Comparison of ENCODE assay signal across 8 mouse cellular contexts in the genomic region with DNA sequence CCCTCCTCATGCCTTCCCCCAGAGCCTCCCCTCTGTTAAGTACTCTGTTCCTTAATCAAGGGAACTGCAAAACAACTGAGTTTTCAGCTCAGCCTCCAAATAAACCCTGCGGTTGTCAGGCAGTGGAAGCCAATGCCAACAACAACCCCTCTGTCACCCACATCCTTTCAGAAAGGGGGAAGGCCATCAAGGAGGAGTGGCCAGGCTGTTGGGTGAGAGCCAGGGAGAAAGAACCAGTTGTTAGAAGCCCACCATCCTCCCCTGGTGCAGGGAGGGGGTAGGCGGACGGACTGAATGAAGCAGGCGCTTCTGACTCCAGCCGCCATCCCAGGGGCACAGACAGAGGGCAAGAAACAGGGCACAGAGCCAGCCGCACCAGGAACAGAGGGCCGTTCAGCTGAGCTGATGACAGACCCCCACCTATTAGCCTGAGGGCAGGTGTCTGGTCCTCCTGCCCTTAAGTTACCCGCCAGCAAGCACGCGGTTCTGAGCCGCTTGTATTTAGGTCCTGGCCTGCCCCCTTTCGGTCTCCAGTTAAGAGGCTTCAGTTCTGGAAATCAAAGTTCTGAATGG. TPM values are rescaled to one million over a fixed set of nuclear protein-coding genes. Genes with fewer than 3 reads are reported as not detected.
A peak's percentile ranks its signal among the peaks of the same experiment; 100 is the strongest.
DNase-seq lines count a peak whose midpoint lies in the region; ATAC-seq and TF ChIP-seq lines count a peak whose summit lies in the region.

No protein-coding gene starts in this region.

- TF ChIP-seq EP300 in heart, postnatal 0 days (IDR thresholded peaks at IDR 0.05; ENCODE audit: low read depth), result no peak
- no peak for TF ChIP-seq EP300 in ES-Bruce4 (IDR thresholded peaks at IDR 0.05; ENCODE audit: insufficient read depth, low read depth, low read length)
- TF ChIP-seq EP300 in stomach, postnatal 0 days (optimal IDR thresholded peaks at IDR 0.05), result no peak

- no peak for DNase-seq in heart, postnatal 0 days (ENCODE audit: low spot score)
- DNase-seq in heart, adult 8-10 months (ENCODE audit: low spot score), result no peak
- DNase-seq in embryonic facial prominence, embryonic 10.5 days (ENCODE audit: low spot score), result peak; percentile 51
- DNase-seq in stomach, postnatal 0 days (ENCODE audit: low spot score), result peak; percentile 35
- no peak for DNase-seq in thymus, postnatal 36 days
- no peak for DNase-seq in spleen, adult 18-20 months

- no peak overlapping the region for H3K27ac ChIP-seq in heart, postnatal 0 days (ENCODE audit: low read depth)
- H3K27ac ChIP-seq in ES-Bruce4 (ENCODE audit: insufficient read depth, low read length), result no peak overlapping the region
- H3K27ac ChIP-seq in embryonic facial prominence, embryonic 10.5 days (replicated peaks), result no peak overlapping the region
- H3K27ac ChIP-seq in intestine, embryonic 15.5 days, result no peak overlapping the region
- no peak overlapping the region for H3K27ac ChIP-seq in stomach, postnatal 0 days (replicated peaks)

- ATAC-seq in heart, postnatal 0 days (ENCODE audit: insufficient read depth, low read depth), result no peak
- ATAC-seq in intestine, embryonic 15.5 days, result peak; percentile 62
- ATAC-seq in stomach, postnatal 0 days (ENCODE audit: low FRiP score, low TSS enrichment), result 0 out of 2 replicates have a peak, but pooled peaks have one; percentile 16

- peak; percentile 31; the same call in 1 of the 2 replicates for TF ChIP-seq CTCF in heart, postnatal 0 days (IDR thresholded peaks at IDR 0.05; ENCODE audit: low read depth)
- TF ChIP-seq CTCF in ES-Bruce4 (IDR thresholded peaks at IDR 0.05; ENCODE audit: low read depth, low read length), result peak; percentile 52
- TF ChIP-seq CTCF in stomach, postnatal 0 days (IDR thresholded peaks at IDR 0.05; ENCODE audit: low read depth), result peak; percentile 36; the same call in 1 of the 2 replicates

- no peaks in the 10 kb centered on the region for H3K9me3 ChIP-seq in heart, postnatal 0 days (replicated peaks; ENCODE audit: control insufficient read depth, low read length)
- no peaks in the 10 kb centered on the region for H3K9me3 ChIP-seq in ES-Bruce4 (replicated peaks; ENCODE audit: control insufficient read depth, insufficient read depth, low read length, poor library complexity, severe bottlenecking)
- no peaks in the 10 kb centered on the region for H3K9me3 ChIP-seq in embryonic facial prominence, embryonic 10.5 days
- no peaks in the 10 kb centered on the region for H3K9me3 ChIP-seq in intestine, embryonic 15.5 days
- H3K9me3 ChIP-seq in stomach, postnatal 0 days (ENCODE audit: control insufficient read depth, low read length), result no peaks in the 10 kb centered on the region

- 26% methylated on average over 12 of the region's 12 CpGs for WGBS in heart, postnatal 0 days
- 26% methylated on average over 12 of the region's 12 CpGs for WGBS in embryonic facial prominence, embryonic 10.5 days
- 60% methylated on average over 12 of the region's 12 CpGs for WGBS in intestine, embryonic 15.5 days
- 69% methylated on average over 12 of the region's 12 CpGs for WGBS in stomach, postnatal 0 days

- no peak overlapping the region for H3K4me3 ChIP-seq in heart, postnatal 0 days (ENCODE audit: low read depth, low read length)
- H3K4me3 ChIP-seq in ES-Bruce4 (ENCODE audit: low read depth, low read length), result no peak overlapping the region
- H3K4me3 ChIP-seq in embryonic facial prominence, embryonic 10.5 days, result no peak overlapping the region
- H3K4me3 ChIP-seq in intestine, embryonic 15.5 days (replicated peaks), result no peak overlapping the region
- no peak overlapping the region for H3K4me3 ChIP-seq in stomach, postnatal 0 days (ENCODE audit: low read depth, low read length)

- H3K9ac ChIP-seq in heart, postnatal 0 days (replicated peaks; ENCODE audit: low read depth, low read length), result no peak overlapping the region
- H3K9ac ChIP-seq in ES-Bruce4 (ENCODE audit: low read depth, poor library complexity, severe bottlenecking), result no peak overlapping the region
- no peak overlapping the region for H3K9ac ChIP-seq in intestine, embryonic 15.5 days
- no peak overlapping the region for H3K9ac ChIP-seq in stomach, postnatal 0 days (ENCODE audit: low read length)

- peaks cover 33% of the 10 kb centered on the region for H3K27me3 ChIP-seq in heart, postnatal 0 days (ENCODE audit: control insufficient read depth, insufficient read depth, low read length)
- no peaks in the 10 kb centered on the region for H3K27me3 ChIP-seq in ES-Bruce4 (ENCODE audit: control insufficient read depth, insufficient read depth, low read length, poor library complexity, severe bottlenecking)
- H3K27me3 ChIP-seq in embryonic facial prominence, embryonic 10.5 days (replicated peaks; ENCODE audit: low read depth, poor library complexity, severe bottlenecking), result peaks cover 55% of the 10 kb centered on the region
- peaks cover 9% of the 10 kb centered on the region; the same call in 1 of the 2 replicates for H3K27me3 ChIP-seq in intestine, embryonic 15.5 days (replicated peaks)
- no peaks in the 10 kb centered on the region for H3K27me3 ChIP-seq in stomach, postnatal 0 days (ENCODE audit: control insufficient read depth, insufficient read depth, low read length)

- H3K36me3 ChIP-seq in heart, postnatal 0 days (replicated peaks; ENCODE audit: control insufficient read depth, insufficient read depth, low read length), result no peaks in the 10 kb centered on the region
- peaks cover 4% of the 10 kb centered on the region for H3K36me3 ChIP-seq in ES-Bruce4 (ENCODE audit: control insufficient read depth, insufficient read depth, low read length, poor library complexity, severe bottlenecking)
- peaks cover 3% of the 10 kb centered on the region for H3K36me3 ChIP-seq in embryonic facial prominence, embryonic 10.5 days (replicated peaks)
- H3K36me3 ChIP-seq in intestine, embryonic 15.5 days, result no peaks in the 10 kb centered on the region
- no peaks in the 10 kb centered on the region for H3K36me3 ChIP-seq in stomach, postnatal 0 days (ENCODE audit: control insufficient read depth, insufficient read depth, low read length)

- TF ChIP-seq POLR2A in ES-Bruce4 (IDR thresholded peaks at IDR 0.05; ENCODE audit: insufficient read depth, low read length), result no peak

- no peaks in the 10 kb centered on the region for H3K4me1 ChIP-seq in heart, postnatal 0 days (ENCODE audit: control insufficient read depth, insufficient read depth)
- no peaks in the 10 kb centered on the region for H3K4me1 ChIP-seq in ES-Bruce4 (ENCODE audit: control insufficient read depth, insufficient read depth, low read length)
- peaks cover 20% of the 10 kb centered on the region for H3K4me1 ChIP-seq in embryonic facial prominence, embryonic 10.5 days
- H3K4me1 ChIP-seq in intestine, embryonic 15.5 days (replicated peaks), result peaks cover 11% of the 10 kb centered on the region
- peaks cover 3% of the 10 kb centered on the region; the same call in 1 of the 2 replicates for H3K4me1 ChIP-seq in stomach, postnatal 0 days (replicated peaks; ENCODE audit: control insufficient read depth, insufficient read depth)

- no peak overlapping the region for H3K4me2 ChIP-seq in heart, postnatal 0 days (ENCODE audit: low read depth, low read length)
- no peak overlapping the region for H3K4me2 ChIP-seq in intestine, embryonic 15.5 days (replicated peaks)
- H3K4me2 ChIP-seq in stomach, postnatal 0 days (replicated peaks; ENCODE audit: low read depth), result no peak overlapping the region

RNA-seq across cellular contexts. Expression of gene Chst5, which starts 2.7 kb away (rescaled TPM):
- not detected in 2 replicates for total RNA-seq in heart, postnatal 0 days (2014; rRNA removed; ENCODE audit: low replicate concordance)
- polyA plus RNA-seq in heart, postnatal 0 days (2015; fragmentation: Nextera tagmentation; extraction: Ambion mirVana), result not detected in 2 replicates
- total RNA-seq in heart, adult 8-10 months (2022), result not detected
- 0.81 and 1.5 TPM in 2 replicates for polyA plus RNA-seq in ES-Bruce4 (2011; ENCODE audit: insufficient read depth, insufficient read length, low read depth, missing spikeins)
- polyA plus RNA-seq in embryonic facial prominence, embryonic 10.5 days (2016; fragmentation: Nextera tagmentation; extraction: Ambion mirVana), result 2.2 and 2.7 TPM in 2 replicates
- polyA plus RNA-seq in intestine, embryonic 15.5 days (2015; fragmentation: Nextera tagmentation; extraction: Ambion mirVana), result 1.2 and 1.7 TPM in 2 replicates
- polyA plus RNA-seq in stomach, postnatal 0 days (2015; fragmentation: Nextera tagmentation; extraction: Ambion mirVana), result 0.36 and 0.39 TPM in 2 replicates

RNA-seq across cellular contexts. Expression of gene Tmem231, which starts 20.7 kb away (rescaled TPM):
- total RNA-seq in heart, postnatal 0 days (2014; rRNA removed; ENCODE audit: low replicate concordance), result 1.2 and 3.3 TPM in 2 replicates
- polyA plus RNA-seq in heart, postnatal 0 days (2015; fragmentation: Nextera tagmentation; extraction: Ambion mirVana), result 1.6 TPM in 2 replicates
- 1 to 10 TPM; 2.1 to 2.7 (median 2.4) TPM for total RNA-seq in heart, adult 8-10 months (2022)
- polyA plus RNA-seq in ES-Bruce4 (2011; ENCODE audit: insufficient read depth, insufficient read length, low read depth, missing spikeins), result 16.8 and 18.2 TPM in 2 replicates
- polyA plus RNA-seq in embryonic facial prominence, embryonic 10.5 days (2016; fragmentation: Nextera tagmentation; extraction: Ambion mirVana), result 20.1 and 20.2 TPM in 2 replicates
- 9.3 and 11.5 TPM in 2 replicates for polyA plus RNA-seq in intestine, embryonic 15.5 days (2015; fragmentation: Nextera tagmentation; extraction: Ambion mirVana)
- polyA plus RNA-seq in stomach, postnatal 0 days (2015; fragmentation: Nextera tagmentation; extraction: Ambion mirVana), result 3.3 and 4.1 TPM in 2 replicates

RNA-seq across cellular contexts. Expression of gene Gabarapl2, which starts 27.6 kb away (rescaled TPM):
- 71.2 and 76.3 TPM in 2 replicates for total RNA-seq in heart, postnatal 0 days (2014; rRNA removed; ENCODE audit: low replicate concordance)
- polyA plus RNA-seq in heart, postnatal 0 days (2015; fragmentation: Nextera tagmentation; extraction: Ambion mirVana), result 212 and 220 TPM in 2 replicates
- total RNA-seq in heart, adult 8-10 months (2022), result 100 to 1,000 TPM; 121 to 131 (median 122) TPM
- polyA plus RNA-seq in ES-Bruce4 (2011; ENCODE audit: insufficient read depth, insufficient read length, low read depth, missing spikeins), result 64.2 and 66.4 TPM in 2 replicates
- polyA plus RNA-seq in embryonic facial prominence, embryonic 10.5 days (2016; fragmentation: Nextera tagmentation; extraction: Ambion mirVana), result 186 and 194 TPM in 2 replicates
- polyA plus RNA-seq in intestine, embryonic 15.5 days (2015; fragmentation: Nextera tagmentation; extraction: Ambion mirVana), result 194 and 215 TPM in 2 replicates
- 290 and 292 TPM in 2 replicates for polyA plus RNA-seq in stomach, postnatal 0 days (2015; fragmentation: Nextera tagmentation; extraction: Ambion mirVana)

RNA-seq across cellular contexts. Expression of gene Tmem170, which starts 36.4 kb away (rescaled TPM):
- 3.3 and 3.9 TPM in 2 replicates for total RNA-seq in heart, postnatal 0 days (2014; rRNA removed; ENCODE audit: low replicate concordance)
- polyA plus RNA-seq in heart, postnatal 0 days (2015; fragmentation: Nextera tagmentation; extraction: Ambion mirVana), result 2.5 and 3.5 TPM in 2 replicates
- total RNA-seq in heart, adult 8-10 months (2022), result 1 to 10 TPM; 2.5 to 3.6 (median 2.6) TPM
- 30.4 and 31.2 TPM in 2 replicates for polyA plus RNA-seq in ES-Bruce4 (2011; ENCODE audit: insufficient read depth, insufficient read length, low read depth, missing spikeins)
- polyA plus RNA-seq in embryonic facial prominence, embryonic 10.5 days (2016; fragmentation: Nextera tagmentation; extraction: Ambion mirVana), result 10.5 and 11.0 TPM in 2 replicates
- polyA plus RNA-seq in intestine, embryonic 15.5 days (2015; fragmentation: Nextera tagmentation; extraction: Ambion mirVana), result 15.9 and 16.0 TPM in 2 replicates
- 9.9 and 10.1 TPM in 2 replicates for polyA plus RNA-seq in stomach, postnatal 0 days (2015; fragmentation: Nextera tagmentation; extraction: Ambion mirVana)

RNA-seq across cellular contexts. Expression of gene Cfdp1, which starts 58.9 kb away (rescaled TPM):
- total RNA-seq in heart, postnatal 0 days (2014; rRNA removed; ENCODE audit: low replicate concordance), result 16.1 and 20.4 TPM in 2 replicates
- polyA plus RNA-seq in heart, postnatal 0 days (2015; fragmentation: Nextera tagmentation; extraction: Ambion mirVana), result 85.4 and 86.2 TPM in 2 replicates
- 10 to 100 TPM; 27.4 to 37.6 (median 32.7) TPM for total RNA-seq in heart, adult 8-10 months (2022)
- polyA plus RNA-seq in ES-Bruce4 (2011; ENCODE audit: insufficient read depth, insufficient read length, low read depth, missing spikeins), result 261 and 265 TPM in 2 replicates
- 225 and 237 TPM in 2 replicates for polyA plus RNA-seq in embryonic facial prominence, embryonic 10.5 days (2016; fragmentation: Nextera tagmentation; extraction: Ambion mirVana)
- polyA plus RNA-seq in intestine, embryonic 15.5 days (2015; fragmentation: Nextera tagmentation; extraction: Ambion mirVana), result 182 and 187 TPM in 2 replicates
- polyA plus RNA-seq in stomach, postnatal 0 days (2015; fragmentation: Nextera tagmentation; extraction: Ambion mirVana), result 98.6 and 101 TPM in 2 replicates

Comparison
In these comparisons a context has a peak if more than half of its experiments do, and no peak if none do; other contexts are left out.
1. DNase-seq: peak in embryonic facial prominence, embryonic 10.5 days (single experiment) and stomach, postnatal 0 days (single experiment); none in heart, postnatal 0 days (single experiment), heart, adult 8-10 months (single experiment), thymus, postnatal 36 days (0 of 2) and spleen, adult 18-20 months (0 of 2).
2. Peak in every context shown above with its lines, with median percentiles within 50 percentile points of each other: CTCF ChIP-seq.